Mouse (Mus musculus): ENCODE results near the gene Rsph3b. TPM values are rescaled to one million over a fixed set of nuclear protein-coding genes. Genes with fewer than 3 reads are reported as not detected.
"Not testable (repeated sequence)": the region's sequence is repeated elsewhere in the genome, so short reads cannot be mapped to it uniquely, and the experiment has no call there.

The Rsph3b gene
- total RNA-seq, 4 experiments from 2014 or later, result 50.1 to 55.1 (median 53.5) TPM

DNA sequence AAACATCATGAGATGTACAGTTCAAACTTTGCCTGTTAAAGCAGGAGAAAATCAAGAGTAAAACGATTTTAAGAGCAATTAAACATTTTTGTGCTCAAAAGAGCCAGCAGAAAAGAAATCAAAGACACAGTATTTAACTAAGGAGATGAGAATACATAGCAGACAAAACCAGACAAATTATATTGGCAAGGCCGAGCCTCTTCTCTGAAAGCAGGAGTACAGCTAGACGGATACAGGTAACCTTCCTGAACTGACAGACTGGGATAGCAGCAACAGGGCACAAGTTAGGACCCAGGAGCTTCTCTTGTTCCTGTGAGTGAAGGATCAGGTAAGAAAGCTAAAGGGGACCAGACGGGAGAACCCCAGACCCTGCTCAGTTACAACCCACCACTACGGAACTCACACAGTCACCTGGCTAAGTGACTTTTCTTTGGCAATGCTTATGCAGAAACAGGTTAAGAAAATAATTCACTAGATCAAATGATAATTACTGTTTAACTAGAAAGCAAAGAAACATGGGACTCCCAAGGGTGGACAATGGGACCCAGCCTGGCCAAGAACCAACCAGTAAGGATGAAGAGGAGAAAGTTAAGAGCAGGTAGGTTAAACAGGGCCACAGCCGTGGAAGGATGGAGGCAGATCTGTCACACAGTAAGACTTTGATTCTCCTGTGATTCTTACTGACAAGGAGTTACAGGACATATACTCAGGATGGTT is 11.2 kb upstream of the Rsph3b start:
- DNase-seq (ENCODE audit: low spot score), result not testable (repeated sequence)

DNA sequence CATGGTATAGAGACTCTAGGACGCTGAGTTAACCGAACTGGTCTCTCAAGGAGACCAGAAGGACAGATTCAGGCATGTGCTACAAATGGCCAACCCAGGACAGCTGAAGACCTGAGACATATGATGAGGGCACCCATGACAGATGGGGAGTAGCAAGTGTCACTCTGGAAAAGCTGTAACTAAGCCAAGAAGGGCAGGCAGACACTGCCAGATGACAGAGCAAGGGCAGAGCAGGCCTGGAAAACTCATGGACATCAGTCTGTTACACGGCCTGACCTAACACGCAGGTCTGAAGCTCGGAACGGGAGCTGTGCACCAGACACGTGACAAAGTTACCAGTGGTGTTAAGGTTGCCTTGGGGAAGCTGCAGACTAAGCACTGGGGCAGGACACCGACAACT is 10.4 kb upstream of the Rsph3b start:
- DNase-seq (ENCODE audit: low spot score), result not testable (repeated sequence)

DNA sequence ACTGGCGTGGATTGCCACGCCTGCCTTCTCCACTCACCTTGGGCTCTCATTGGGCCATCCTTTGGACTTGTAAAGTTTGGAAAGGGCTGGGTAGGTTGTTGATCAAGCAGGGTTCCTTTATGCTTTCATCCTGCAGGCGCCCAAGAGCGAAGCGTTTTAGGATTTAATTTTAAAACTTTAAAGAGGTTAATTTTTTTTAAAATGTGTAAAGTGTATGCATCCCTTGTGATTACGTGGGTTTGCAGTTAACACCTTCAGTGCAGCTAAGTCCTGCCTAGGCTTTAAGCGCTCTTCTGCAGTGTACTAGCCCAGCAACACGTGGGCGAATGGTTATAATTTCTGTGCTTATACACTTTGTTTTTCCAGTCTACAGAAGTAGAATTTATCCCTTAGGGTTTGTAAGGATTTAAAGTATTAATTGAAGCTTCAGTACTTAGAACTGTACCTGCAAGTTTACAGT is 317 bp upstream of the Rsph3b start:
- DNase-seq (ENCODE audit: low spot score), result not testable (repeated sequence)

DNA sequence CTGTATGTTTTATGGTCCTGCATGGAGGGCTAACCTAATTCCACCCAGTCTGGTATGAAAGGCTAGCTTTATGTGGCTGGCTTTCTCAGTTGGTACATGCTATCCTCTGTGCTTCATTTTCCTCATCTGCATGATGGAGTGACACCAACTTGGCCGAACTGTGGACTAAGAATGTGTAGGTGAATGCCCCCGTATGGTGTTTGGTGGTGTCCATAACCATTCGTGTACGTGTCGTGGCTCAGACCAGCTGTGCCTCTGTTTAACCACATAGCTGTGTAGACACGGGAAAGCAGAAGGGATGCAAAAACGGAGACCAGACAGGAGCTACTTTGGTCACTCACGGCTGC is 872 bp downstream of the Rsph3b start:
- DNase-seq (ENCODE audit: low spot score), result not testable (repeated sequence)

DNA sequence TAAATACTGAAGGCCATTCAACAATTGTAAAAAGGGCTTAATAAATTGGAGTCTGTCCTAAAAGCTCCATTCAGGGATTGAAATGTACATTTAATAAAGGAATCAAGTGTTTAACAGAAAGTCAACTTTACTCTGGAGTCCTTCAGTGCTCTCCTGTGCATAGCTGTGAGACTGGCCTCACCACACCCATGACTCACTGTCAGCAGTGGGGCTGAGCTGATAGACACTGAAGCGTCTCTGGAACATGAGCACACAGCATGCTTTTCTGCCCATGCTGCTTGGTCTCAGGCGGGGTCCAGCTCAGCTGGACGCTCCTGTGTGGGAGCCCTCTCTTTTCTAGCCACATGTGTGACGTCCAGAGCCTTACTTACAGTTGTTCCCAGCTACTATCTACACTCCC is 5.9 kb downstream of the Rsph3b start:
- DNase-seq (ENCODE audit: low spot score), result not testable (repeated sequence)

DNA sequence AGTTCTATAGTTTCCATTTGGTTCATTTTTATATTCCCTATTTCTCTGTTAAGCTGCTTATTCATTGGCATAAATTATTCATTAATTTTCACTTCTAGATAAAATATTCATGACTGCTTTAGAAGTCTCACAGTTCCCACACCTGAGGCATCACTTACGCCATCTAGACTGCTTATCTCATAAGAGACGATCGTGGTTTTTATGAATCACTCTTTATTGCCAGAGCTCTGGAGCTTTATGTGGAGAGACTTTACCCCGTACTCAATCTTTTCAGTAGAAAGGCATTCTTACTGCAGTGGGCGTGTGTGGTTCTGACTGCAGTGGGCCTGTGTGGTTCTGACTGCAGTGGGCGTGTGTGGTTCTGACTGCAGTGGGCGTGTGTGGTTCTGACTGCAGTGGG is 16.9 kb downstream of the Rsph3b start:
- not testable (repeated sequence) for DNase-seq (ENCODE audit: low spot score)

DNA sequence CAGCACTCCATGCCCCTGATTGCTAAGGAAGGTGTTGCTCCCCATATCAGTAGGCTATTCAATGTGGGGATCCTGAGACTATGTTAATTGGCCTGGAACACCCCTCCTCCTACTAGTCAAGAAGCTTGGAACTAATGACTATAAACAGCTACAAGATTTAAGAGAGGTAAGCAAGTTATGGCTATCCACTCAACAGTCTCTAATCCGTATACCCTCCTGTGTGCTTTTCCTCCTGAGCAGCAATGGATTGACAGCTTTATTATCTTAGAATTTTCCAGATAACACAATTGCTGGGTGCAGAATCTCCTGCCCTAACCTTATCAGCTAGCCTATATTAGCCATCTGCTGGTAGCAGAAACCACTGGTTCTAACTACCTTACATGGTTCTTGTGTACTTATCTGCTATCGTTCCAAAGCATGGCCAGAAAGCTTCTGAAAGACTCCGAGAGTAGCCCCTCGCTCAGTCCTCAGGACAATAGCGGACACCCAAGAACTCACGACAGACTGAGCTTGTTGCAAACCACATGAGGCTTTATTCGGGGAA is 28.1 kb downstream of the Rsph3b start:
- DNase-seq (ENCODE audit: low spot score), result not testable (repeated sequence)

DNA sequence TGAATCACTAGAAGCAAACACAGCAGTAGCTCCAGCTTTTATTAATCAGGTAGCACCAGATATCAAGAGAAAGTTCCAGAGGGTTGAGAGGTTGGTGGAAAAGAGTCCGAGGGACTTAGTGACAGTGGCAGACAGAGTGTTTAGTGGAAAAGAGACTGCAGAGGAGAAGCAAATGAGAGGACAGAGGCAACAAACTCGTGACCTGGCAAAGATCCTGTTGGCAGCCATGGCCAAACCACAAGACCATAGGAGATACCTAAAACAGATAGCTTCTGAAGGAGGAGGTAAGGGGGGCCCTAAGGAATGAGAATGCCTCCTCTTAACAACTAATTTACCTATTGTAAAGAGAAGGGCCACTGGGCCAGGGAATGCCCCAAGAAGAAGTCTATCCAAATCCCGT is 29.1 kb downstream of the Rsph3b start:
- DNase-seq (ENCODE audit: low spot score), result not testable (repeated sequence)

DNA sequence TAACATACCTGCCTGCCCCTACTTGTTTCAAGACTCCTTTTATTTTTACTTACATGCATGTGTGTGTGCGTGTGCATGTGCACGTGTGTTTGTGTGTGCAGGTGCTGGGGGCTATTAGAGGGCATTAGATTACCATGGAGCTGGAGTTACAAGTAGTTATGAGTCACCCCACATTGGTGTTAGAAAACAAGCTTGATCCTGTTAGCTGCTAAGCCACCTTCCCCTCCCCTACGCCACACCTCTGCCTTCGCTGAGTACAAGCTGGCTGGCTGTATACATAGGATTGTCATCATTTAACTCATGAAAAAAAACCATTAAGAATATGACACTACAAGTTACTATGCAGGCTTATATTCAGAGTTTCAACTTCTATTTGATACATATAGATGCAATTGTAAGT is 33.2 kb downstream of the Rsph3b start:
- not testable (repeated sequence) for DNase-seq (ENCODE audit: low spot score)

DNA sequence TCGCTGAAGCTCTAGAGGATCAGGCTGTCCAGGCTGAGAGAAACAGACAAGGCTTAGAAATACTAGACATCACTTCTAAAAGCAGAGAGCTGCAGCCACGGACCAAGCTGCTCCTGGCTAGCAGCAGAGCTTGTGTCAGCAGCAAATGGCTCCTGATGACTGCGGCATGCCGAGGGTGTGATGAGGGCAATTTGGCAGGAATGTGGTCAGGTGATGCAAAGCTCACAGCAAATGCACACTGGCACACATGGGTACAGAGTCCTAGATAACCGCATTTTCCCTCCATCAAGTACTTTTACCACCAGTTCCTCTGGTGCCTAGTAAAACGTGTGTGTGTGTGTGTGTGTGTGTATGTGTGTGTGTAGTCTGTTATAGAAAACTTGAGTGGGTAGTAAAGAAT is 34.4 kb downstream of the Rsph3b start:
- not testable (repeated sequence) for DNase-seq (ENCODE audit: low spot score)

DNA sequence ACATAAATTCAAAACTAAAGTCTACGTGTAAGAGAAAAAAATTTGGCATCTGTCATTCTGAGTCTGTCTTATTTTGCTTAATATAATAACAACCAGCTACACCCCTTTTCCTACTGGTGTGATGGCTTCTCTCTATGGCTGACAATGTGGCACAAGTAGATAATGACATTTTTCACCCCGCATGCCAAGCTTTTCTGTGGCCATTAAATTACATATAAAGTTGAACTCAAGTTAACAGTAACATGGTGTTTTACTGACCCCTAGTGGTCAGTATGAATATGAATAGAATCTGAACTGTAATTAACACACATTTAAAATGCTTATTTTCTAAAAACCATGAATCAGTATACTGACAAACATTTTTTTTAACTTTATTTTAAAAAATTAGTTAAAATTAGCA is 48.1 kb downstream of the Rsph3b start:
- not testable (repeated sequence) for DNase-seq (ENCODE audit: low spot score)

DNA sequence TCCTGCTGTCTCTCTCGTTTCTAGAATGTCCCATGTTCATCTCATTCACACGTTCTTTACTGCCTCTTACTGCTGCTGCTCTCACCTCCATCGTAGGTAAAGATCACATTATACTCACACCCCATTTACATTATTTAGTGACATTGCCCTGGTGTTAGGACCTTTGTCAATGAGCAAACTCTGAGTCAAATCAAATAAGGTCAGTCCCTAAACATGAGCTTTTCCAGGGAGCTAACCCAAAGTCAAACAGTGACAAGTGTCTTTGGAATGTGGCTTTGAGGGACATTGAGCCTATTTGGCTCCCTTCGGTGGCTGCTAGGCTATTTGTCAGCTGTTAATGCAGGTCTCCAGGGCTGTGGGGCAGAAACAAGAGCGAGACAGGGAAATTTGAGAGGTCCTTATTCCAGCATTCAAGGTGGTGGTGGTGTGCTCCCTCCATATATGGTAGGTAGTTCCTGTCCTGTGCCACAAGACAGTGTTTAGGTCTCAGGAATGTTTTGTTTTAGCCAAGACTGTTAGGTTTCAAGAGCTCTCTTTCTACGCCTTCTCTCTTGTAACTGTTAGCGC is 50.4 kb downstream of the Rsph3b start:
- DNase-seq (ENCODE audit: low spot score), result not testable (repeated sequence)

DNA sequence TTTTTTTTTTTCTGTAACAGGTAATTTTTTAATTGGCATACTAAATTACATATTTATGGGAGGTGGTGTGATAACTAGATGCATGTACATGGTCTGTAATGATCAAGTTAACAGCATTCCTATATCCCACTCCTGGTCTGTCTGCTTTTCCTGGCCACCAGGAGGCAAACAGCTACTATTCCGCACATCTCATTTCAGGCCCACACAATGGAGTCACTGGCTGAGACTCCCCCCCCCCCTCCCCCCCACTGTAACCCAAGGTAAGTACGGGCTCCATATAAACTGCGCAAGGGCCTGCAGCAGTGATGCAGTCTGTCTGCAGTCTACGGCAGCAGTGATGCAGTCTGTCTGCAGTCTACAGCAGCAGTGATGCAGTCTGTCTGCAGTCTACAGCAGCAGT is 51.7 kb downstream of the Rsph3b start:
- no peak for DNase-seq (ENCODE audit: low spot score)

DNA sequence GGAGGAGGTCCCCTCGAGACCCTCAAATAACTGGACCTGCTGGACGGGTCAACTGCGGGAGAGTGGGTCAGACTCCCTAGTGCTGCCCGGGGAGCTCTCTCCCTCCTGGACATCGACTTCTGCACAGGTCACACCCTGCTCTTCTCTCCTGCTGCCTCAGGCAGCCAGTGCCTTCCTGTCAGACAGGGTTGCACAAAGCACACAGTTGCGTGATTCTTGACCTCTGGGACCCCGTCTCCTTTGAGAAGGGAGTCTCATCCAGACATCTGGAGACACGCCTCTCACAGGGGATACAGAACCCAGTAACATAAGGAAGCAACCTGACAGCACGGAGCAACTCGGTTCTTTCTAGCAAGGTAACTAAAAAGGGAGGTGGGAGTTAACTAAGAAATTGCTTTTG is 55.1 kb downstream of the Rsph3b start:
- DNase-seq (ENCODE audit: low spot score), result no peak

DNA sequence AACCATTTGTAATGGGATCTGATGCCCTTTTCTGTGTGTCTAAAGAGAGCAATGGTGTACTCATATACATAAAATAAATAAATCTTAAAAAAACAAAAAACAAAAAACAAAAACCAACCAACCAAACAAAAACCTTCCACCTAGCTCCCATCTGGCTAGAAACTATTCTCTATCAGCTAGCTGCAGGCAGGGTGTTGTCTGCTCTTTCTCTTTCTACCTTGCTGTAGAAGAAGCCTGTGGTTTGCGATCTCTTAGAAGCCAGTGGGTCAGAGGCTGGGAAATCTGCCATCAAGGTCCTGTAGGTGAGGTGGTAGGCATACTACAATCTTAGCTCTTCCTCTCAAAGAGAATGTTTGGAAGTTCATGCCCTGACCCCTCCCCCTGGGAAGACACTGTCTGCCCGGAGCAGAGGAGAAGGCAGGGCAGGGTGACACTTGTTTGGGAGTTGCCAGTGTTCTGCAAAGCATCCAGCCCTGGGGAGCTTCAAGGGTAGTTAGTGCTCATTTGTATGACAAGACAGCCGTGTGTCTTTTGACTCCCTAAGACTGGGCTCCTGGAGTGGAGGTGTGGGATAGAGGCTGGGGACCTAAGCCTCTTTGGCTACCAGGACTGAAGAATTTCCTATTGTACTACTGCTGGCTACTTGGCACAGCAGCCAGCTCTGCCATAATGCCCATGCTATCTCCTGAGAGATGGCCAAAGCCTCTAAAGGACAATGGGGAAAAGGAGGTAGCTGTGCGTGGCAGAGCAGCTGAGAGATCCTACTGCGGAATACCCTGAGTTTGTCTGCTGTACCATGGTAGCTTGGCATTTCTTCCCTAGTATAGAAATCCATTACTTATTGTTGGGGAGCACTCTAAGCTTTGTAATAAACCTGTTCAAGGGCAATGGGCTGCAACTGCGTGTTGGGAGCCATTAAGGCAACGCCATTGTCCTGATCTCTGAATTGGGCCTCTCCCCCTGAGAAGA is 56.2 kb downstream of the Rsph3b start:
- no peak for DNase-seq (ENCODE audit: low spot score)

DNA sequence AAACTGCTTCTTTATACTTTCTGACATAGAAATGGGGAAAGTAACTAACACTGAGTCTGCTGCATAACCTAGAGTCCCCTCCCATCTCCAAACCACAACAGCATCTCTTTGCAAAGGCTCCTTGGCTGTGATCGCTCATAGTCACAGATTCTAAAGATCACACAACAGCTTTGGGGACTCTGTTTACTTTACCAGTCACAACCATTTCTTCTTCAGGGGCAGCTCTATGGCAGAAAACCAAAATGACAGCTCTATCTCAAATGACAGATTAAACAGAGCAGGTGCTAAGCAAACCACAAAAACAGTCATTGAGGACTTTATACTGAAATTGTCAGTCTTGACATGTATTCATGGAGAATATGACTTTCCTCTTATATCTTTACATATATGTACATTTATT is 62.0 kb downstream of the Rsph3b start:
- no peak for DNase-seq (ENCODE audit: low spot score)

DNA sequence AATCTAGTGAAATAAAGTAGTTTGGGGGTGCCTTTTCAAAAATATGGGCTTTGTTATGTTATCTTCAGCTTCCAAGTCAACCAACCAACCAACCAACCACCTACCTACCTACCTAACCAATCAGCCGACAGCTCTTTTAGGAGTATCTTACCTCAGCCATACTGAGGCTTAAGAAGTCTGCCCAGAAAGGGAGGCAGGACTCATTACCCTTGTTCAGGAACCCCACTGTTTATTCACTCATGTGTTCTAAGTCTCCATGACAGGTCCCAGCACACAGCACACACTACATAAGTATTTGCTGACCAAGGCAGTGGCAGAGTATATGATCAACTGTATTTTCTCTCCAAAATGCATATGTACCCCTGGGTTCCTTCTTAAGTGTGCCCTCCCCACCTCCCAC is 64.0 kb downstream of the Rsph3b start:
- DNase-seq (ENCODE audit: low spot score), result no peak

DNA sequence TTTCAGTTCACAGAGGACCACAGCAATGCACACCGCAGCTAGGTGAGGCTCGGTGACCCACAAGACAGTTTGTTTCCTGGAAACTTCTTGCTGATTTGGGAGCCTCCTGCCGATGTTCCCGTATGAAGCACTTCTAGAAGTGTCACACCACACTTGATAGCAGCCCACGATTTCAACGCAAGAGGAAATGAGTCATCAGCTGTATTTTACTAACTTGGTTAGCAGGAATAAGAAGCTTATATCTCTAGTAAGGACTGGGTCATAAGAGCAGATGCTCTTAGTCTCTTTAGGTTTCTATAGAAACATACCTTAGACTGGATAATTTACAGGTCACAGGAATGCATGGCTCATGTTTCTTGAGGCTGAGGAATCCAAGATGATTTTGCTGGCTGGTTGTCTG is 67.2 kb downstream of the Rsph3b start:
- no peak for DNase-seq (ENCODE audit: low spot score)

DNA sequence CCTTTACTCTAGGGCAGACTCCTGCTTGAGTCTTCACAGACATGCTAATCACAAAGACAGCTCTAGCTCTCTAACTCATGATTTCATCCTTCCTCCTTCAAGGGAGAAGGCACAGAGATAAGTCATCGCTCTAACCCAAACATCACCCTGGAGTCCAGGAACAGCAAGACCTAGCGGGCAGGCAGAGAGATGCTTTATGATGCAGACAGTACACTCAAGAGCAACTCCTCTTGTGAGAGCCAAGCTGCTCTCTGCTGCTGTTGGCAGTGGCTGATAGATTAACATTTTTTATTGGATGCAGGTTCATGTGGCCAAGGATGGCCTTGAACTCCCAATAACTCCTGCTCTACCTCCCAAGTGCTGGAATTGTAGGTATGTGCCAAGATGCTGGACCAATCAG is 77.1 kb downstream of the Rsph3b start:
- no peak for DNase-seq (ENCODE audit: low spot score)

DNA sequence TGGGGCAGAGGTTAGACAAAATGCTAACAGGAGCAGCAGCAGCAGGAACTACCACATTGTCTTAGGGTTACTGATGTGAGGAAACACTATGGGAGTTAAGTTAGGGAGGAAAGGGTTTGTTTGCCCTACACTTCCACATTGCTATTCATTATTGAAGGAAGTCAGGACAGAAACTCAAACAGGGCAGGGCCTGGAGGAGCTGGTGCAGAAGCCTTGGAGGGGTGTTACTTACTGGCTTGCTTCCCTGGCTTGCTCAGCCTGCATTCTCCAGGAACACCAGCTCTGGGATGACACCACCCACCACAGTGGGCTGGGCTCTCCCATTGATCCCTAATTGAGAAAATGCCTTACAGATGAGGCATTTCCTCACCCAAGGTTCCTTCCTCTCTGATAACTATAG is 79.7 kb downstream of the Rsph3b start:
- DNase-seq (ENCODE audit: low spot score), result no peak

DNA sequence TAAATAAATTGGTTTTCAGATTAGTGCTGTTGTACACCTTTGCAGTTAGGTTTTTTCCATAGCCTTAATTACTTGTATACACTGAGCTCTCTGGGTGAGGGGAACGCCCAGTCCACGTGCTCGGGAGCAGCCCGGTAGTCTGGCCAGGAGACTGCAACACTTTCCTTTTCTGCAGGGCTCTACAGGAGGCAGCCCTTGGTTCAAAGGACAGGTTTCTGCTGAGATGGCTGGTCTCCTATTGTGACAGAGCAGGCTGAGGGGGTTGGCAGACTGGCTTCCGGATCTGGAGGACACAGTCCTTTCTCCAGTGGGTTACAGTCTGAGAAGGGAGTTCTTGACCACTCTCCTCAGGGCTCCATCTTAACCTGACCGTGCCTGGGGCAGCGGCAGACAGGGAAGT is 80.7 kb downstream of the Rsph3b start:
- DNase-seq (ENCODE audit: low spot score), result no peak

DNA sequence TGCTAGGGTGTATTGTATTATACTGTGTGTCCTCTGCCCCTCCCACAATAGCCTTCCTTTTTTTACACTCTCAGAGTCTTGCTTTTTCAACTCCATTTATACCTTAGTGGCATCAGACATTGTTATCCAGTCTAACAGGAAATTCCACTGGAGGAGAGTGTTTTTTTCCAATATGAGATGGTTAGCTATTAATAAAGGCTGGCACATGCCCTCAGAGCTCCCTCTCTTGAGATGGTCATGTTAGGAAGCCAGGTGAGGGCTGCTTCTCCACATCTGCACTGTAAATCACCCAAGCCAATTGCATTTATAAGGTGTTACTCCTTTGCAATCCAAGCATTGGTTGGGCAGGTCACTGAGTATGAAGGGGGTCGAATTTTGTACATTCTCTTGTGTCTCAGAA is 81.9 kb downstream of the Rsph3b start:
- DNase-seq (ENCODE audit: low spot score), result no peak
